Mouse (Mus musculus): ENCODE data around the gene Birc5.

DNA sequence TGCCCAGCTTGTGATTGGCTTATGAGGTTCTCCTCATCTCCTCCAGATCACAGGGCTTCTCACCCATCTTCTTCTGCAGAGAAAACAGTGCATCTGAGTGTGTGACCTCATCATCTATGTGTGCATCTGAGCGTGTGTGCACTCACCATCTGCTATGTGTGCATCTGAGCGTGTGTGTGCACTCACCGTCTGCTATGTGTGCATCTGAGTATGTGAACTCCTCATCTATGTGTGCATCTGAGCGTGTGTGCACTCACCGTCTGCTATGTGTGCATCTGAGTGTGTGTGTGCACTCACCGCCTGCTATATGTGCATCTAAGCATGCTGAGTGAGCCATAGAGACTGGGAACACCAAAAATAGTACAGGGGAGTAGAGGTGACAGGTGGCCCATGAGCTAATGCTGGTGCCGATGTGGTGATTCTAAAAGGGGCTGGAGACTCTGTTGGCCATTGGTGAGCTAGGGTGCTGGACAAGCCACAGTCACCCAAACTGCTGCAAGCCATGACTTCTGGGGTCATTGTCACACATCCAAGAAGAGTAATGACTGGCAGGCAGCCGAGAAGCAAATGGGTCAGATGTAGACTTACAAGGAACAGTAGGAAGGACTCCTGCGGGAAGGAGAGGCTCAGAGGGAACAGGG, 31.4 kb downstream of the Birc5 start:
- TF ChIP-seq POLR2A (IDR thresholded peaks at IDR 0.05; ENCODE audit: borderline replicate concordance, extremely low read depth, low read depth, low read length) (no peak), CTCF (IDR thresholded peaks at IDR 0.05; ENCODE audit: insufficient read depth, low read length) (no peak)
